Comparison of ENCODE assay signal across 25 mouse cellular contexts in genomic region chr5:136551571-136551970, GRCm38 (mm10). TPM values are rescaled to one million over a fixed set of nuclear protein-coding genes. Genes with fewer than 3 reads are reported as not detected.
DNase-seq lines count a peak whose midpoint lies in the region; ATAC-seq and TF ChIP-seq lines count a peak whose summit lies in the region.
"Had no signal": no experiment of that assay in that cellular context is flagged by ENCODE, and none has a peak within 500 bp of the region (broad histone marks: within the 10 kb centered on the region; RNA-seq: fewer than 3 reads in every experiment).

No protein-coding gene starts in this region.

- H3K4me2 ChIP-seq in heart, embryonic 11.5 days, result peak overlapping the region; percentile 38; the same call in 1 of the 2 replicates
- no peak overlapping the region for H3K4me2 ChIP-seq in kidney, postnatal 0 days (ENCODE audit: low read length)
- H3K4me2 ChIP-seq in midbrain, embryonic 15.5 days, result no peak overlapping the region
- H3K4me2 ChIP-seq: embryonic facial prominence, embryonic 12.5 days; hindbrain, embryonic 12.5 days; limb, embryonic 12.5 days; liver, embryonic 15.5 days; midbrain, embryonic 13.5 days had no signal

- intact Hi-C loops in heart, postnatal 14 days (cut with DNase I), result no loop called here

- DNase-seq in heart, postnatal 14 days, result no peak
- no peak for DNase-seq in kidney, postnatal 0 days (ENCODE audit: low spot score)
- no peak for DNase-seq in kidney, postnatal 14 days
- DNase-seq in lung, postnatal 14 days, result peak; percentile 34
- no peak for DNase-seq in right cerebral cortex, postnatal 10 days (ENCODE audit: low spot score in 2 of 2)
- DNase-seq: adrenal gland, postnatal 10 days; cerebellum, adult 9-10 months; cerebellum, postnatal 36 days; gastrocnemius, postnatal 14 days; kidney, adult 8-10 months; kidney, postnatal 10 days; right cerebral cortex, postnatal 14 days; thymus, postnatal 25 days had no signal

- no peak for ATAC-seq in heart, embryonic 11.5 days (replicated peaks; ENCODE audit: insufficient number of reproducible peaks, low FRiP score, low TSS enrichment)
- ATAC-seq in kidney, postnatal 0 days (replicated peaks; ENCODE audit: low FRiP score, low read depth), result no peak
- ATAC-seq in midbrain, embryonic 15.5 days (replicated peaks), result no peak
- ATAC-seq: forebrain, embryonic 14.5 days; hindbrain, postnatal 0 days; intestine, embryonic 16.5 days; midbrain, embryonic 13.5 days had no signal

- no peaks in the 10 kb centered on the region for H3K9me3 ChIP-seq in heart, embryonic 11.5 days (replicated peaks; ENCODE audit: control insufficient read depth, low read length)
- no peaks in the 10 kb centered on the region for H3K9me3 ChIP-seq in kidney, postnatal 0 days (replicated peaks; ENCODE audit: low read length)
- no peaks in the 10 kb centered on the region for H3K9me3 ChIP-seq in midbrain, embryonic 15.5 days
- H3K9me3 ChIP-seq: embryonic facial prominence, embryonic 12.5 days; G1E; hindbrain, embryonic 12.5 days; limb, embryonic 12.5 days; liver, embryonic 15.5 days; midbrain, embryonic 13.5 days had no signal

- WGBS in heart, embryonic 11.5 days (ENCODE audit: insufficient replicate concordance), result 50% methylated on average over 6 of the region's 6 CpGs
- WGBS in kidney, postnatal 0 days, result 65% methylated on average over 6 of the region's 6 CpGs
- 74% methylated on average over 6 of the region's 6 CpGs for WGBS in midbrain, embryonic 15.5 days

- no peaks in the 10 kb centered on the region for H3K27me3 ChIP-seq in heart, embryonic 11.5 days (ENCODE audit: control insufficient read depth, insufficient read depth, low read length)
- no peaks in the 10 kb centered on the region for H3K27me3 ChIP-seq in kidney, postnatal 0 days (ENCODE audit: insufficient read depth, low read length)
- no peaks in the 10 kb centered on the region for H3K27me3 ChIP-seq in midbrain, embryonic 15.5 days (replicated peaks)
- H3K27me3 ChIP-seq: hindbrain, embryonic 12.5 days; limb, embryonic 12.5 days; liver, embryonic 15.5 days; midbrain, embryonic 13.5 days had no signal

- no peak overlapping the region for H3K4me3 ChIP-seq in heart, embryonic 11.5 days (ENCODE audit: low read depth, low read length)
- H3K4me3 ChIP-seq in kidney, postnatal 0 days (replicated peaks; ENCODE audit: low read depth, low read length), result no peak overlapping the region
- no peak overlapping the region for H3K4me3 ChIP-seq in midbrain, embryonic 15.5 days
- H3K4me3 ChIP-seq: embryonic facial prominence, embryonic 12.5 days; hindbrain, embryonic 12.5 days; limb, embryonic 12.5 days; liver, embryonic 15.5 days; midbrain, embryonic 13.5 days had no signal

- no peaks in the 10 kb centered on the region for H3K36me3 ChIP-seq in heart, embryonic 11.5 days (ENCODE audit: control insufficient read depth, insufficient read depth, low read length)
- H3K36me3 ChIP-seq in kidney, postnatal 0 days (ENCODE audit: insufficient read depth, low read length), result no peaks in the 10 kb centered on the region
- H3K36me3 ChIP-seq in midbrain, embryonic 15.5 days (replicated peaks), result no peaks in the 10 kb centered on the region
- H3K36me3 ChIP-seq: embryonic facial prominence, embryonic 12.5 days; G1E; hindbrain, embryonic 12.5 days; liver, embryonic 15.5 days; midbrain, embryonic 13.5 days had no signal

- no peak overlapping the region for H3K9ac ChIP-seq in heart, embryonic 11.5 days (ENCODE audit: low read depth, low read length)
- no peak overlapping the region for H3K9ac ChIP-seq in kidney, postnatal 0 days (ENCODE audit: low read depth, low read length)
- no peak overlapping the region for H3K9ac ChIP-seq in midbrain, embryonic 15.5 days
- H3K9ac ChIP-seq: embryonic facial prominence, embryonic 12.5 days; hindbrain, embryonic 12.5 days; limb, embryonic 12.5 days; liver, embryonic 15.5 days; midbrain, embryonic 13.5 days had no signal

- peaks cover 56% of the 10 kb centered on the region for H3K4me1 ChIP-seq in heart, embryonic 11.5 days (ENCODE audit: control insufficient read depth, insufficient read depth, low read length)
- H3K4me1 ChIP-seq in kidney, postnatal 0 days (replicated peaks; ENCODE audit: insufficient read depth, low read length), result peaks cover 34% of the 10 kb centered on the region
- peaks cover 33% of the 10 kb centered on the region for H3K4me1 ChIP-seq in midbrain, embryonic 15.5 days

- H3K27ac ChIP-seq in heart, embryonic 11.5 days (ENCODE audit: low read depth, low read length), result peak overlapping the region; percentile 22; the same call in 1 of the 2 replicates
- H3K27ac ChIP-seq in kidney, postnatal 0 days, result peak overlapping the region; percentile 20; the same call in 1 of the 2 replicates
- no peak overlapping the region for H3K27ac ChIP-seq in midbrain, embryonic 15.5 days
- H3K27ac ChIP-seq: embryonic facial prominence, embryonic 12.5 days; hindbrain, embryonic 12.5 days; hindbrain, postnatal 0 days; limb, embryonic 12.5 days; liver, embryonic 15.5 days; macrophage; midbrain, embryonic 13.5 days had no signal

- TF ChIP-seq CTCF in kidney, postnatal 0 days (IDR thresholded peaks at IDR 0.05; ENCODE audit: low read depth), result no peak

RNA-seq across cellular contexts. Expression of gene Cux1, which starts 15.7 kb away (rescaled TPM):
- 67.5 and 71.0 TPM in 2 replicates for polyA plus RNA-seq in heart, embryonic 11.5 days (2014; fragmentation: Nextera tagmentation; extraction: Ambion mirVana)
- total RNA-seq in heart, postnatal 14 days (2021), result 100 to 1,000 TPM; 106 to 108 TPM
- 73.4 and 84.0 TPM in 2 replicates for polyA plus RNA-seq in kidney, postnatal 0 days (2015; fragmentation: Nextera tagmentation; extraction: Ambion mirVana)
- 114 and 121 TPM in 2 replicates for polyA plus RNA-seq in midbrain, embryonic 15.5 days (2015; fragmentation: Nextera tagmentation; extraction: Ambion mirVana)
